Mouse (Mus musculus) monocyte, adult 5-6 weeks (primary cell): ENCODE data around the gene Ace2. TPM values are rescaled to one million over a fixed set of nuclear protein-coding genes. Genes with fewer than 3 reads are reported as not detected.

Source experiments
- ATAC-seq: fragments of 153-309, 156-312 bp; replicated peaks from 2 replicates; pipeline ENCODE4 v1.8.0; 2017; ENCODE audit warnings: mild to moderate bottlenecking; ENCODE audit not compliant: low TSS enrichment, insufficient number of reproducible peaks, severe bottlenecking, poor library complexity, low FRiP score
- total RNA-seq: library from RNA; stranded (forward); fragments of 200-1000, 200-491, 200-594 nt; gene quantifications from 3 replicates; pipeline ENCODE4 v1.2.3, GENCODE M21; 2017

The Ace2 gene
- not detected in 3 replicates for total RNA-seq

- no peak for ATAC-seq
These were observed at the start of gene Ace2 for GRCm38 (mm10) chrX:164139032-164139431. TSS of gene Ace2 (plus strand) at chrX:164139332.

- ATAC-seq: no peak
These were observed 49.2 kb upstream of the Ace2 start for GRCm38 (mm10) chrX:164089916-164090315.

- no peak for ATAC-seq
These were observed 46.6 kb upstream of the Ace2 start for GRCm38 (mm10) chrX:164092300-164093169.

- no peak for ATAC-seq
These were observed 45.7 kb upstream of the Ace2 start for GRCm38 (mm10) chrX:164093435-164093834.

- ATAC-seq: no peak
These were observed 43.3 kb upstream of the Ace2 start for GRCm38 (mm10) chrX:164095838-164096237.

- ATAC-seq: no peak
These were observed 37.6 kb upstream of the Ace2 start for GRCm38 (mm10) chrX:164101483-164101882.

- no peak for ATAC-seq
These were observed 36.9 kb upstream of the Ace2 start for GRCm38 (mm10) chrX:164102198-164102597.

- ATAC-seq: no peak
These were observed 36.5 kb upstream of the Ace2 start for GRCm38 (mm10) chrX:164102656-164103055.

GRCm38 (mm10) chrX:164111146-164111545 lies 28.0 kb upstream of the Ace2 start:
- ATAC-seq: no peak

- ATAC-seq: no peak
These were observed 25.4 kb upstream of the Ace2 start for GRCm38 (mm10) chrX:164113744-164114143.

GRCm38 (mm10) chrX:164123942-164124341 lies 15.2 kb upstream of the Ace2 start:
- no peak for ATAC-seq

GRCm38 (mm10) chrX:164133531-164133930 lies 5.6 kb upstream of the Ace2 start:
- ATAC-seq: no peak

GRCm38 (mm10) chrX:164135304-164135818 lies 3.8 kb upstream of the Ace2 start:
- no peak for ATAC-seq

GRCm38 (mm10) chrX:164145463-164146250 lies 6.5 kb downstream of the Ace2 start:
- ATAC-seq: no peak

- ATAC-seq: no peak
These were observed 13.6 kb downstream of the Ace2 start for GRCm38 (mm10) chrX:164152703-164153102.

- ATAC-seq: no peak
These were observed 14.5 kb downstream of the Ace2 start for GRCm38 (mm10) chrX:164153606-164154005.

- no peak for ATAC-seq
These were observed 15.5 kb downstream of the Ace2 start for GRCm38 (mm10) chrX:164154594-164154993.

GRCm38 (mm10) chrX:164164681-164165080 lies 25.5 kb downstream of the Ace2 start:
- ATAC-seq: no peak

- ATAC-seq: no peak
These were observed 31.9 kb downstream of the Ace2 start for GRCm38 (mm10) chrX:164171034-164171433.

- ATAC-seq: no peak
These were observed 34.7 kb downstream of the Ace2 start for GRCm38 (mm10) chrX:164173880-164174279.
